Mouse (Mus musculus) testis, adult 2 months (tissue): ENCODE measurements at regions not wholly inside any gene's neighbourhood (a gene's known extent, or its start where the extent isn't known, plus 50 kb on each side); places are given as distances from the start of the nearest gene placed in this dataset.

ENCODE experiments used
- CTCF ChIP-seq: fragments of 200-500 bp; IDR thresholded peaks from 2 replicates; pipeline ENCODE4 v1.5.1; 2012; ENCODE audit warnings: low read depth, mild to moderate bottlenecking, inconsistent platforms, low read length, moderate library complexity; ENCODE audit not compliant: control insufficient read depth, insufficient read depth, insufficient replicate concordance
- POLR2A ChIP-seq: fragments of 200-500 bp; IDR thresholded peaks from 2 replicates; pipeline ENCODE4 v1.6.1; 2012; ENCODE audit warnings: low read depth, mild to moderate bottlenecking, inconsistent platforms, low read length, moderate library complexity; ENCODE audit not compliant: control insufficient read depth

DNA sequence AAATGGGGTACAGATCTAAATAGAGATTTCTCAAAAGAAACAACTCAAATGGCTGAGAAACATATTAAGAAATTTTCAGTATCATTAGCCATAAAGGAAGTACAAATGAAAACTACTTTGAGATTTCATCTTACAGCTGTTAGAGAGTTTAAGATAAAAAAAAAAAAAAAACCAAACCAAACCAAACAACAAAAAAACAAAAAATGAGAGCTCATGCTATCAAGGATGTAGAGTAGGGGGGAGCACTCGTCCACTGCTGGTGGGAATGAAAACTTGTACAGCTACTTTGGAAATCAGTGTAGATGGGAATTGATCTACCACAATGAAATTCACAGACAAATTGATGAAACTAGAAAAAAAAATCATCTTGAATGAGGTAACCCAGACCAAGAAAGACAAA is 201.9 kb upstream of the Sesn3 start:
- TF ChIP-seq CTCF, result no peak
- no peak for TF ChIP-seq POLR2A
